Mouse (Mus musculus) T-helper 17 cell (primary cell): ENCODE measurements around the gene Gm20388.

Experiments
- in situ Hi-C, 2 experiments: fragments of 300-600 bp; cut with MboI, MseI; formaldehyde crosslinking; loops; 1 replicate in 1 of 2; 2 replicates in 1 of 2; pipeline ENCODE4 v1.15.1; 2025; ENCODE audit warnings: high pct_unique_total_duplicates in 2 of 2

Gene Gm20388

DNA sequence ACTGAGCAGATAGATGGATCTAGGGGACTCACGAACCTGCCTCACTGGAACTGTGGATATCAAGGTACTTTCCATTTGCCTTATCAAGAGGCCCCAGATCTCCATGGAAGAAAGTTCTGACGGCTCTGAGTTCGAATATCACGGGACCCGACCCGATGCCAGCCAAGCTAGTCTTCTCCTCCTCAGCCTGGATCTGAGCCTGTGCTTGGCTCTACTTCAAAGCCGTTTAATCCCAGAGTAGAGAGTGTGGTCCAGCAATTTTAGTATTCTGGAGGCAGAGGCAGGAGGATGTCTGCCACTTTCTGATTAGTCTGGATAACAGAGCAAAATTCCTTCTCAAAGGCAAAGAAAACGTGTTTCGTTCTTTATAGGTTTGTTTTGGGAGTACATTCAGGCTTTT, 1024.0 kb downstream of the Gm20388 start:
- in situ Hi-C loops, result no loop called here

DNA sequence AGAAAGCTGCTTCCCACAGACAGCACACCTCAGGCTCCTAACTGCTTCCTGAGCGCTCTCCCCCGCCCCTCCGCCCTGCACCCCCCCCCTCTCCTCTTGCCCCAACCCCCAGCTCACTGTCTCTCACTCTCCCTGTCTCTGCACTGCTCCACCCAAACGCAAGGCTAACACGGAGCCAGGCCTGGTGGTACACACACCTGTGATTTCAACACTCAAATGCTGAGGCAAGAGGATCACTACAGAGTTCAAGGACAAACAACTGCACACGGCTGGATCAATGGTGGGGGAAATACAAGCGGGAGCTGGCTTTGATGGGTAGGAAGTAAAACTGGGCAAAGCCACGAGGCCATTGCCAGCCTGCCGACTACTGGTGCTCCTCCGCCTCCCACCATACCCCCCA, 1026.0 kb downstream of the Gm20388 start:
- in situ Hi-C loops, result no loop called here

DNA sequence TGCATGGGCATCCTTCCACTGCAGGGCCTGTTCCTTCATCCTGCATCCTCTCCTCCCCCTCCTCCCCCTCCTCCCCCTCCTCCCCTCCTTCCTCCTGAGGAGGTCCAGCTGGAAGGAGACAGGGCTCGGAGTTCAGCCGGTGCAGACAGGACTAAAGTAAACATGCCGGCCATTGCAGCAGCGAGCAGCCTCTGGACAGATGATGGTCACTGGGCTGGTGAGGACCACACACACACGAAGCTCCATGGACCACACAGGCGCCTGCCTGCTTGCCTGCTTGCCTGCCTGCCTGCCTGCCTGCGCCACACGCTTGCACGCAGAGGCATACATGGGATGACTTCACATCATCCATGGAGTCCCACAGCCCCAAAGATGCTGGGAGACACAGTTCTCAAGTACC, 1026.8 kb downstream of the Gm20388 start:
- in situ Hi-C loops, result no loop called here

DNA sequence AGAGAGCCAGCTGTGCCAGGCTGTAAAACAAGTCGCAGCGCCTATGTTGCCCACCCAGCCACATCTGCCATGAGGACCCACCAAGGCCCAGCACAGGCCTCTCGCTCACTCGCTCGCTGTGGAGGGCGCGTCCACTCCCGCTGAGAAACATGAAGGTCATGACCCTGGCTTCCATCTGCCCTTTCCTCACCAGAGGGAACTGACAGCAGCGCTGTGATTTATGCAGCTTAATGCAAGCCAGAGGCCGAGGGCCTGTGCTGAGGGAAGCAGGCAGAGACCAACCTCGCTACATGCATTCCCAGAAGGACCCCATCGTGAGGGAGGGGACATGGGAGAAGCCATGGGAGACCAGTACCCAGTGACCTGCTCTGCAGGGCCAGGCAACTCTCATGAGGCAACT, 1029.6 kb downstream of the Gm20388 start:
- in situ Hi-C loops, result no loop called here

DNA sequence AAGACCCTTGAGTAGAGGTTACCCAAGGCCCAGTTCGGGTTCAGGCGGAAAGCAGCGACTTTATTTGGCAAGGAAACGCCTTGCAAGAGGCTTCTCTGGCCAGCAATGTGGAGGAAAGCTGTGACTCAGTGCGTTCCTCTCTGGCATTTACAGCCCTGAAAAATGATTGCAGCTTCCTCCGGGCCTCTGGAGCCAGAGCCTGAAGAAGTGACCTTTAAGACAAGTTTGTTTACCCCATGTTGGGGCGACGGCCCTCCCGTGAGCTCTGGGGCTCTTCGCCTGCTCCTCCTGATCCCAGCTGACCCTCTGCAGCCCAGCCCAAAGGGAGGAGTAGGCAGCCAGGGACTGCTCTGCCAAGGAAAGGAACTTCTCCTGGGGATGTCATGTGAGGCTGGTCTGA, 1036.6 kb downstream of the Gm20388 start:
- in situ Hi-C loops, result no loop called here

DNA sequence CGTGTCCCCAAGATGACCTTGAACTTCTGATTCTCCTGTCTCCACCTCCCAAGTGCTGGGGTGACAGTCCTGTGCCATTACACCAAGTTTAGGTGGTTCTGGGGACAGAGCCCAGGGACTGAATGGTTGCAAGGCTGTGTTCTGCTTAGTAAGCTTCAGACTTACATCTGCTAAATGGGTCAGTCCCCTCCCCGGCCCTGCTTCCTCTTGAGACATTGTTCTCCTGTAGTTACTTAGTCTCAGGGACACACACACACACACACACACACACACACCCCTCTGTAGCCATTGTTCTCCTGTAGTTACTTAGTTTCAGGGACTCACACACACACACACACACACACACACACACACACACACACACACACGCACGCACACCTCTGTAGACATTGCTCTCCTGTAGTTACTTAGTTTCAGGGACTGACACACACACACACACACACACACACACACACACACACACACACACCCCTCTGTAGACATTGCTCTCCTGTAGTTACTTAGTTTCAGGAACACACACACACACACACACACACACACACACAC, 1037.5 kb downstream of the Gm20388 start:
- in situ Hi-C loops, result no loop called here

DNA sequence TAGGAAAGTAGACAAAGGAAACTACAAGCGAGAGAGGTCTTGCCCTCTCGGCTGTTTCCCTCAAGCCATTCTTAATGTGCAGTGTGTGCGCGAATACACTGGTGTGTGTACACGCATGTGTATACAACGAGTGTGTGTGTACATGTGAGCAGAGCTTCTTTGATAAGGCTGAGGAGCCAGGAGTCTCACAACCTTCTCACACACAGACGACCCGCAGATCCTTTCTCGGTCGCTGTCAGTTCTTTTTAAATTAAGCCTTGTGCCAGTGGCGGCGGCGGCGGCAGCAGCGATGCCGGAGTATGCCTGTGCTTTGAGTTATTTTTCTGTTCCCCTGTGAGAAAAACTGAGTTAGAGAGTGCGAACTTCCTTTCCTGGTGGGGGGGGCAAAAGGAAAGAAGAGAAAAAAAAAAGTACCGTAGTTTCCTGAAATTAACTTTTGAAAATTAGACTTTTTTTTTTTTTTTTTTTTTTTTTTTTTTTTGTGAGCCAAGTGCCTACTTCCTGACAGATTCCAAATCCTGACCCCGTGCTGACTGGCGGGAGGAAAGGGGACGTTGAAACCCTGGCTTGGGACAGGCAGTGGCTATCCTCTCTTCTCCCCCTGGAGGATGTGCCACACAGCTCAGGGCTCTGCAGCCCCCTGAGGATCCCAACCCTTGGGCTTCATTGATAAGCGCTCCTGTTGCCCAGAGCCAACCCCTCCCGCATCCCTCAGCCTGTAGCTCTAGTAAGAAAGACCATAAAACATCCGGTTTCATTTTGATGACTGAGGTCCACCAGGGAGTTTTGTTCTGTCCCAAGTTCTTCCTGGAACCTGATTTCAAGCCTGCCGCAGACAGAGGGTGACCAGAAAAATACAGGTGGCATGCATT, 1038.2 kb downstream of the Gm20388 start:
- in situ Hi-C loops, result no loop called here

DNA sequence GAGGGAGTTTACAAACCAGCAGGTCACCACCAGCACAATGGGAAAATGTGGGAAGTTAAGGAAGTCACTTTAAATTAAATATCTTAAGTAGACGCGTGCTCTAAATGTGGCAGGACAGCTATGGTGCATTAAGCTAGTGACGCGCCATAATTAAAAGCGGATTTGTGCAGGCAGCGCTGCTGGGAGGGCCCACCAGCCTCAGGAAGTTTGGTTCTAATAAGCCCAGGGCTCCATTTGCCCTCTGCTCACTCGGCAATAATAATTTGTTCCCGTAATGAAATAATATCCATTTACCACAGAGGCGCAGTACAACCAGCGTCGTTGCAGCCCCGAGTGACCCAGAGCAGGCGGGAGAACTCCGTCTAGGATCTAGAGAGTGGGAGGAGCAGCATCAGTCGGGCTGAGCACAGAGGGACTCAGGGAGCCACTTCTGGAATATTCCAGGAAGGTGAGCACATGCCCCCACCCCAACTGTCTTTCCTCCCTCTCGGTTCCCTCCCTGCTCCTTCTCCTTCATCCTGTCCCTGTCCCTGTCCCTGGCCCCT, 1040.1 kb downstream of the Gm20388 start:
- in situ Hi-C loops, result no loop called here

DNA sequence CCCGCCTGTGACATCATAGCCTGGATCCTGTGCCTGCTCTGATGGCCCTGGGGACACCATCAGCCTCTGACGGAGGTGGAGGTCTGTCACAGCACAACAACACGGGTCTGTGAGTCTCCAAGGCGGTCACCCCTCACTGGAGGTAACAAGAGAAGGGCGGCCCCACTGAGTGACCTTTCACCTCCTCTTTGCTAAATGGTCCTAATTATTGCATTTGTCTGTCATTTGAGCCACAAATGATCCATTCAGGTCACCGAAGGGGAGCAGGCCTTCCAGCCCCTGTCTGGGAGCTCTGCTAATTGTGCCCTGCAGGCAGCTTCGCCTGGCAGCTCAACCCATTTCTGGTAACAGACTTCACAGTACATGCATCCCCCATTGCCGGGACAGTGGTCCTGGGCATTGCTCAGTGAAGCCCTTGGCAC, 1048.8 kb downstream of the Gm20388 start:
- in situ Hi-C loops, result loop anchor here in 1 of 2 experiments (5.0 kb wide), 1 partner anchor 48 kb away; no protein-coding TSS in a partner anchor

DNA sequence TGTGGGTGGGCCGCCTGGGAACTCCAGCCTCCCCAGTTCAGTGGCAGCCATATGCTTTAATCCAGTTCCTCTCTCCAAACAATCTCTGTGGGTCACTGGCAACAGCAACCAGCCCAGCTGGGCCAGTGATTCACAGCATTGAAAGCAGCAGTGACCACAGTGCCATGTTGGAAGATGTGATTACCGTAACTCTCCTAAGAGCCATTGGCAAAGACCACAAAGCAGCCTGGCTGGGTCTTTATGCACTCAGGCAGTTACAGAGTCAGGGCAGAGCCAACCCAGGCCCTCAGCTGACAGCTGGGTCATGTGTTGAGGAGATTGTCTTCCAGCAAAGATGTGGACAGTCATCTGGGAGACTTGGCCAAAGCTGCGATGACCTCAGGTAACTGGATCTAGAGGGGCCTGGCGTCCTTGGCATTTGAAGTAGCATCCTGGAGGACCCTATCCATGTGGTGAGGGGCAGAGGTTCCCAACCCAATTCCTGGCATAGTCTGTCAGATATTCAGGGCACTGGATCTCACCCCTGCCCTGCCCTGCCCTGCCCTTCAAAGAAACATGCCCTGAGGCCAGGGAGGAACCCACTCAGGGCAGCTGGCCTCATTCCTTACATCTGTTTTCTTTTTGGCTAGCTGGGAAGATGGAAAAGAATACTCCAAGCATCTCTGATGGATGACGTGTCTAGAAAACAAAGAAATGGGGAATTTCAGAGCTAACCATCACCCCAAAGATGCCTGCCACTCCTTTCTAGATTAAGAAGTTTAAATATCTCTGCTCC, 1052.2 kb downstream of the Gm20388 start:
- in situ Hi-C loops, result no loop called here

DNA sequence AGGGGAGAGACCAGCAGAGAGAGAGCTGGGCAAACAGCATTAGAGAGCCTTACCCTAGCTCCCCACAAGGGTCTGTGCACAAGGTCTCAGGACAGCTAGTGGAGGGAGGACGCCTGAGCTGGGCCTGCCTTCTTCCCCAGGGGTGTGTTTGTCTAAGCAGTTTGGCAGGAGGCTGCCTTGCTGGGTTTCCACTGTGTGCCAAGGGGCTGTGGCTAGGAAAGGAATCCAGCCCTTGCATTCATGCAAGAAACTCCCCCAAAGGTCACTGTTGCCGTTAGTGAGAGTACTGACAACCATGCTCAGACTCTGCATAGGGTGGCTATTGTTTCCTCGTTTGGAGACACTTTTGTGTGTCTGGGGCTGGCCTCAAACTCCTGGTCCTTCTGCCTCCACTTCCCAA, 1055.9 kb downstream of the Gm20388 start:
- in situ Hi-C loops, result no loop called here

DNA sequence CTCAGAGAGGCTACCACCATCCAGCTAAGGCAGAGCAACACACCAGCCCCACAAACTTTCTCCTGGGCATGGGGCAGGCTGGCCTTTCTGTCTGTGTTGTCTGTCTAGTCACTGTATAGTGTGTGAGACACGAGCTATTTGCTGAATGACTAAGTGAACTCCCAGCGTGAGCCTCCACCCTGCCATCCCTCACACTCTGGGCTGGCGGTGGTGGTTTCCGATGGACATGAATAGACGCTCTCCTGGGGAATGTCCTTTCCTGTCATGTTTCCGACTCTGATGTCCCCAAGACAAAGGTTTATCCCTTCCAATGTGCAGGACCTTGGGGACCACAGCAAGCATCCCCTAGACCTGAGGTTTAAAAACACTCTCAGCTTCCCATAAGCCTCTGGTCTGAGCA, 1057.7 kb downstream of the Gm20388 start:
- in situ Hi-C loops, result no loop called here

DNA sequence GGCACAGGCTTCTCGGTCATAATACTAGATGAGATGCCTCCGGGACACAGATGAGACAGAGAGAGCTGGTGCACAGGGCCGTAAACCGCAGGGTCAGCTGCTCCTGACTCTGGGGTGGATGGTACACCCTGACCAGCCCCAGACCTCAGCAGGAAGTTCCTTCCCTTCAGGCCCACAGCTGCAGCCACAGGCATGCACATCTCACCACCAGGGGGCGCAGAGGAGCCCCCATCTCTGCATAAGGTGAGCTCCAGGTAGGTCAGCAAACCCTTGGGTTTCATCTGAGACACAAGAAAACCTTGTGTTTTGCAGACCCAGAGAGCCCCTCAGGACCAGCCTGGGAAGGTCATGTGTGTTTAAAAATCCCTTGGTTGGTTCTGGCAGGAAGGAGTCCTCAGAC, 1059.7 kb downstream of the Gm20388 start:
- in situ Hi-C loops, result loop anchor here (5.0 kb wide), 1 partner anchor 122 kb away; no protein-coding TSS in a partner anchor

DNA sequence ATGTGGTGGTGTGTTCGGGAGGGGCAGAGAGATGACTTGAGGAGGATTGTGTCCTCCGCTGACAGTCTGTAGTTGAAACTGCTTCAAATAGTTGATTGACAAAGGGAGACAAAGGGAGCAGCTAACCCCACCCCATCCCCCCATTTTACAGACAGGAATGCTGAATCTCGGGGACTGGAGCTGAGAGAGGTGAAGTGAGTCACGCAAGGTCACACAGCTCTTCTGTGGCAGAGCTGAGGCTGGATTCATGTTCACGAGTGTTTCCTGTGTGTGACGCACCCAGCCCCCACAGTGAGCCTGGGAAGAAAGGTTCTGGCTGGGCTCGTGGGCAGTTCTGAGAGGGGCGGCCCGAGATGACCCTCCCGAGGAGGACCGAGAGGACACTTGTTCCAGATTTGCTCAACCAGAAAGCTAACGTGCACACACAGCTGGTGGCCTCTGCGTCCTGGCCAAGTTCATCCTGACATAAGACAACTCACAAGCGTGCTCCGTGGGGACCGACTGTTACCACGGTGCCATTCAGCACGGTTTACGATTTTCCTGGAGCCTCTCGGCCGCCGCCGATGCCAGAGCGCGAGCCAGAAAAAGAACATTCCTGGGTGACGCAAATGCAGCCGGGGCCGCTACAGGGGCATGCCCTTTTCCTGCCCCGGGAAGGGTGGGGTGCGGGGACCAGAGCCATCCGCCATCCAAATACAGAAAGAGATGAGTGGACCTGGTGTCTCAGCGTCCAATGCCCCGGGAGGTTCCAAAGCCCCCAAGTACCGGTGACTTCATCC, 1061.2 kb downstream of the Gm20388 start:
- in situ Hi-C loops, result loop anchor here (5.0 kb wide), 1 partner anchor 120 kb away; no protein-coding TSS in a partner anchor

DNA sequence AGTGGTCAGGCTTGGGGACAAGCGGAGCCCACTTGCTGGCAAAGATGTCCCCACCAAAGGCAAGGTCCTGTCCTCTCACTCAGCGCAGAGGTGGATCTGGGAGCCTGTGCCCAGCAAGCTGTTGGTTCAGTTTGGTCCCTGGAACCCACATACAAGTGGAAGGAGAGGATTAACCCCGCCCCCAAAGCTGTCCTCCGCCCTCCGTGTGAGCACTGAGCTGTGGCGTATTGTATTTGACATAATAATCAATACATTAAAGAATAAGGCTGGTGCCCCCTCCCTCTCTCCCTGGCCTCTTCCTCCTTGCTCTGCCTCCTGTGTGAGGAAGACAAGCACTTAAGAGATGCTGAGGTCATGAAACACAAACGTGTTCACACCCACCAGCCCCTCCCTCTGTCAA, 1062.4 kb downstream of the Gm20388 start:
- in situ Hi-C loops, result loop anchor here (5.0 kb wide), 1 partner anchor 119 kb away; no protein-coding TSS in a partner anchor

DNA sequence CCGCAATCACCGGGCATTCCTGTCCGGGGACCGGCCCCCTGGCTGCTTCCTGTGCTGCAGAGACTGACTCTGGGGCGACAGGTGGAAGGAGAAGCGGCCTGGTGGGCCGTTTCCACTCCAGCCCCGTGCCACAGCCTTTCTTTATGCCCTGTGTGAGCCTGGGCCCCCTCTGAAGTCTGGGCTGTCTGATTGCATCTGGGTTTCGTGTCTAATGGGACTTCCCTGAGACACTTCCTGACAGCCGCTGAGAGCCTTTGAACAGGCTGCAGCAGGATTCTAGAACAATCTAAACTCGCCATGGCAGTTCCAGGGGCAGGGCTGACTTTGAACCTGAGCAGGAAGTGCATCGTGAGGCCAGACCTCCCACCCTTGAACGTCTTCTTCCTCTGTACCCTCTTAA, 1066.5 kb downstream of the Gm20388 start:
- in situ Hi-C loops, result no loop called here

DNA sequence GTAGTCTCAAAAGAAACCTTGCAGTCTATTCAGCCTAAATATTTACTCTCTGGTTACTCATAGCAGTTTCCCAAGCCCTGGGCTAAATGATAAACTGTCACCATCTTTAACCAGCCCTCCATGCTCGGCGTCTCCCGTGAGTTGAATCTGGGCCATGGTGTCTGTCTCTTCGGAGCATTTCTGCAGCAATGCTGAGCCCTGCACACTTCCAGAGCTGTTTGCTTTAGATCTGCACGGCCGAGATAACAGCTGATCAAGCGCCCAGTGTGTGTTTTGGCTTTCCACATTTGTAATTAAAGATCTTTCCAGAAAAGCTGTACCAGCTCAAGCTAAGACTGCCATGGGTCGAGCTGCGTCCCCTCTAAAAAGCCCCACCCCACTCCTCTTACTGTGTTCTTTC, 1068.6 kb downstream of the Gm20388 start:
- in situ Hi-C loops, result no loop called here

DNA sequence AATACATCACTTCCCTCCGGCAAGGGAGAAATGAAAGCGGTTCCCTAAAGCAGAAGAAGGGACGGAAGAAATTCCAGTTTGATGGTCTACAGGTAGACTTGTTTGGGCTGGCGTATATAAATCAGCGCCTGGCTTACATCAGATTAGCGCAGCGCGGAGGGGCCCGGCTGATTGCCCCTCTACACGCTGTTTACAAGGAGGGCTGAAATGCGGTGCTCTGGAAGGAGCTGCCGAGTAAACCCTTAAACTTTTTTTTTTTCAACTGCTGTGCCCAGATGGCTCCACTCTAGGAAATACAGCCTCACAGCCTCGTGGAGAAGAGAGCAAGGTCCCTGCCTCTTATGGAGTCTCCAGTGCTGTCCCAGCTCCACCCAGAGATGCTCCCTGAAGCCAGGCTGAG, 1070.3 kb downstream of the Gm20388 start:
- in situ Hi-C loops, result no loop called here

DNA sequence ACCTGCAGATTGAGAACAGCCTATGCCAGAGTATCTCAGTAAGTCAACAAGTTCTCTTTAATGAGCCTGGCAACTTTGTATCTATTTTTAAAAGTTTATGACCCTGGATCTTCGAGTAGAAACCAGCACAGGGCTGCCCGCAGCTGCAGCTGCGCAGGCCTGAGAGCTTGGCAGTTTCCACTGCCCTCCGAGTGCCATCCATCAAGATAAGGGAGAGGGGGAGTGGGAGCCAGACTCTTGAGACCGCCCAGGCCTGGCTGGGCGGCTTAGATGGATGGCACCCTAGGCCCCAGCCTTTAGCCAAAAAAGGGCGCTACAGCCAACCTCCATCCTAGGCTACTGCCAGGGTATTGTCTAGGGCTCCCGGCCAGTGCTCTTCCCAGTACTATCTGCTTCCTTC, 1074.2 kb downstream of the Gm20388 start:
- in situ Hi-C loops, result no loop called here

DNA sequence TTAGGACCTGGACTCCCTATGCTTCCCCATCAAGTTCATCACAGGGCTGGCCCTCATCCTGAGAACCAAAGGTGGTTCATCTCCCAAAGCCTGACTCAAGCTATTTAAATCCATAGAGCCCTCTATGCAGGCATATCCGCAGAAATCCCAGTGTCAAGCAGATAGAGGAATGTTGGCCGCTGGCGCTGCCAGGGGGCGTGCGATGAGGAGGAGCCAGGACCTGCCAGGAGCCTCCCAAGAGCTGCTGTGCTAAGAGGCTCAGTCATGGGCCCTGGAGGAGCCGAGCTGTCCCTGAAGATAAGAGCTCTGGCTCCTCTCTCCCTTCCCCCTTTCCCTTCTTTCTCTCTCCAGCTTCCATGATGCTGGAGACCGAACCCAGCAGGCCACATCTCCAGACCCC, 1075.4 kb downstream of the Gm20388 start:
- in situ Hi-C loops, result no loop called here

DNA sequence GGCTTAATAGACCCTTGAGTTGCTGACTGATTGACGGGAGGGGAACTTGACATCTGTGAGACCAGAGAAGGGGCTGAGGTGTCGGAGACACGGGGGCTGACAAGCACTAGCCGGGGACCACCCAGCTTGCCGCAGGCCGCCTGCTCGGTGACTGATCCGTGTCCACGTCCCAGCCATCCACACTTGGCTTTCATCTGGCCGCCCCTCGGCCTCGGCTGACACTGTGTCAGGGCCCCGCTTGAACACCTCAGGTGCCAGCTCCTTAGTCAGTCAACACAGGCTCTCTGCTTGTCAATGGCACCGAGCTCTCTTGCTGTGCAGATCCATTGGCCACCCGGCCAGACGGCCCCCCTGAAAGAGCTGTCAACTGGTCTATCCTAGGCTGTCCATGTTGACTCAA, 1083.1 kb downstream of the Gm20388 start:
- in situ Hi-C loops, result no loop called here
